Comparison of ENCODE assay signal across 17 mouse cellular contexts in genomic region chr2:45169429-45170070, GRCm38 (mm10). TPM values are rescaled to one million over a fixed set of nuclear protein-coding genes. Genes with fewer than 3 reads are reported as not detected.
DNase-seq lines count a peak whose midpoint lies in the region; ATAC-seq lines count a peak whose summit lies in the region.
"Had no signal": no experiment of that assay in that cellular context is flagged by ENCODE, and none has a peak within 500 bp of the region (broad histone marks: within the 10 kb centered on the region; RNA-seq: fewer than 3 reads in every experiment).

No protein-coding gene starts in this region.

- H3K4me3 ChIP-seq in hindbrain, embryonic 14.5 days (replicated peaks; ENCODE audit: low read length) = no peak overlapping the region
- no peak overlapping the region for H3K4me3 ChIP-seq in hindbrain, embryonic 13.5 days
- no peak overlapping the region for H3K4me3 ChIP-seq in forebrain, embryonic 12.5 days (replicated peaks)
- no peak overlapping the region for H3K4me3 ChIP-seq in midbrain, embryonic 12.5 days
- H3K4me3 ChIP-seq: erythroblast, embryonic 14.5 days; gastrocnemius, adult 2 months; lung, embryonic 15.5 days had no signal

- H3K27me3 ChIP-seq in hindbrain, embryonic 14.5 days (ENCODE audit: control insufficient read depth, insufficient read depth, low read length) = no peaks in the 10 kb centered on the region
- no peaks in the 10 kb centered on the region for H3K27me3 ChIP-seq in hindbrain, embryonic 13.5 days
- H3K27me3 ChIP-seq in forebrain, embryonic 12.5 days = 0 out of 2 replicates have a peak, but pooled peaks cover 4% of the 10 kb centered on the region
- H3K27me3 ChIP-seq in midbrain, embryonic 12.5 days = no peaks in the 10 kb centered on the region
- H3K27me3 ChIP-seq: lung, embryonic 15.5 days; Patski had no signal

- no peak overlapping the region for H3K9ac ChIP-seq in hindbrain, embryonic 14.5 days
- H3K9ac ChIP-seq in hindbrain, embryonic 13.5 days = no peak overlapping the region
- H3K9ac ChIP-seq in forebrain, embryonic 12.5 days = no peak overlapping the region
- H3K9ac ChIP-seq in midbrain, embryonic 12.5 days (replicated peaks) = no peak overlapping the region
- H3K9ac ChIP-seq: lung, embryonic 15.5 days had no signal

- H3K9me3 ChIP-seq in hindbrain, embryonic 14.5 days (ENCODE audit: control insufficient read depth, low read length) = no peaks in the 10 kb centered on the region
- H3K9me3 ChIP-seq in hindbrain, embryonic 13.5 days = no peaks in the 10 kb centered on the region
- H3K9me3 ChIP-seq in forebrain, embryonic 12.5 days = no peaks in the 10 kb centered on the region
- no peaks in the 10 kb centered on the region for H3K9me3 ChIP-seq in midbrain, embryonic 12.5 days
- H3K9me3 ChIP-seq: lung, embryonic 15.5 days had no signal

- no peak overlapping the region for H3K27ac ChIP-seq in hindbrain, embryonic 14.5 days
- H3K27ac ChIP-seq in hindbrain, embryonic 13.5 days = no peak overlapping the region
- H3K27ac ChIP-seq in forebrain, embryonic 12.5 days = no peak overlapping the region
- H3K27ac ChIP-seq in midbrain, embryonic 12.5 days (replicated peaks) = no peak overlapping the region
- H3K27ac ChIP-seq: gastrocnemius, adult 2 months; lung, embryonic 15.5 days; stomach, postnatal 0 days had no signal

- no peaks in the 10 kb centered on the region for H3K4me1 ChIP-seq in hindbrain, embryonic 14.5 days (replicated peaks; ENCODE audit: control insufficient read depth, insufficient read depth, low read length)
- H3K4me1 ChIP-seq in hindbrain, embryonic 13.5 days (replicated peaks) = peaks cover 13% of the 10 kb centered on the region; the same call in 1 of the 2 replicates
- peaks cover 25% of the 10 kb centered on the region for H3K4me1 ChIP-seq in forebrain, embryonic 12.5 days
- peaks cover 26% of the 10 kb centered on the region for H3K4me1 ChIP-seq in midbrain, embryonic 12.5 days

- H3K36me3 ChIP-seq in hindbrain, embryonic 14.5 days (replicated peaks; ENCODE audit: control insufficient read depth, insufficient read depth) = no peaks in the 10 kb centered on the region
- no peaks in the 10 kb centered on the region for H3K36me3 ChIP-seq in hindbrain, embryonic 13.5 days
- no peaks in the 10 kb centered on the region for H3K36me3 ChIP-seq in forebrain, embryonic 12.5 days (replicated peaks)
- H3K36me3 ChIP-seq in midbrain, embryonic 12.5 days = no peaks in the 10 kb centered on the region
- H3K36me3 ChIP-seq: lung, embryonic 15.5 days had no signal

- WGBS in hindbrain, embryonic 14.5 days = 37% methylated on average over 9 of the region's 9 CpGs
- WGBS in hindbrain, embryonic 13.5 days = 35% methylated on average over 9 of the region's 9 CpGs
- WGBS in forebrain, embryonic 12.5 days = 16% methylated on average over 9 of the region's 9 CpGs
- 23% methylated on average over 9 of the region's 9 CpGs for WGBS in midbrain, embryonic 12.5 days

- 0 out of 2 replicates have a peak, but pooled peaks have one; percentile 2 for ATAC-seq in hindbrain, embryonic 14.5 days (ENCODE audit: low FRiP score)
- ATAC-seq in hindbrain, embryonic 13.5 days (ENCODE audit: low FRiP score) = no peak
- peak; percentile 77 for ATAC-seq in forebrain, embryonic 12.5 days (ENCODE audit: low FRiP score)
- ATAC-seq in midbrain, embryonic 12.5 days (ENCODE audit: low FRiP score, low read depth) = peak; percentile 66
- ATAC-seq: Patski had no signal

- no peak for DNase-seq in hindbrain, embryonic 14.5 days (ENCODE audit: low spot score)
- DNase-seq in Muller cell, postnatal 12 days (ENCODE audit: inconsistent ontology term) = peak; percentile 85
- no peak for DNase-seq in thymus, postnatal 14 days
- no peak for DNase-seq in gastrocnemius, postnatal 10 days
- DNase-seq in kidney, postnatal 4 days = no peak
- DNase-seq: adrenal gland, adult 2 months; cerebellum, postnatal 10 days; gastrocnemius, adult 2 months; heart, postnatal 36 days; kidney, adult 2 months had no signal

- no peak overlapping the region for H3K4me2 ChIP-seq in hindbrain, embryonic 14.5 days (replicated peaks)
- H3K4me2 ChIP-seq in hindbrain, embryonic 13.5 days = no peak overlapping the region
- no peak overlapping the region; the same call in 1 of the 2 replicates for H3K4me2 ChIP-seq in forebrain, embryonic 12.5 days
- no peak overlapping the region for H3K4me2 ChIP-seq in midbrain, embryonic 12.5 days (replicated peaks)
- H3K4me2 ChIP-seq: lung, embryonic 15.5 days had no signal

RNA-seq across cellular contexts. Expression of gene Zeb2, which starts 52.4 kb away (rescaled TPM):
- polyA plus RNA-seq in hindbrain, embryonic 14.5 days (2014; fragmentation: Nextera tagmentation; extraction: Ambion mirVana) = 38.8 and 41.9 TPM in 2 replicates
- 50.4 and 57.4 TPM in 2 replicates for polyA plus RNA-seq in hindbrain, embryonic 13.5 days (2015; fragmentation: Nextera tagmentation; extraction: Ambion mirVana)
- 63.3 and 74.3 TPM in 2 replicates for polyA plus RNA-seq in forebrain, embryonic 12.5 days (2016; fragmentation: Nextera tagmentation; extraction: Ambion mirVana)
- polyA plus RNA-seq in midbrain, embryonic 12.5 days (2016; fragmentation: Nextera tagmentation; extraction: Ambion mirVana) = 66.6 and 68.7 TPM in 2 replicates
- 100 to 1,000 TPM in 1 of 2 experiments, 10 to 100 TPM in 1; 72.6 to 114 TPM for total RNA-seq in gastrocnemius, postnatal 10 days (2021)
